Mouse (Mus musculus) cerebellum, adult 18-20 months (tissue): ENCODE measurements at regions not wholly inside any gene's neighbourhood (a gene's known extent, or its start where the extent isn't known, plus 50 kb on each side); places are given as distances from the start of the nearest gene placed in this dataset.

Experiments used
- DNase-seq, 2 experiments: peaks; one replicate each; pipeline ENCODE4 v3.0.0; 2021

DNA sequence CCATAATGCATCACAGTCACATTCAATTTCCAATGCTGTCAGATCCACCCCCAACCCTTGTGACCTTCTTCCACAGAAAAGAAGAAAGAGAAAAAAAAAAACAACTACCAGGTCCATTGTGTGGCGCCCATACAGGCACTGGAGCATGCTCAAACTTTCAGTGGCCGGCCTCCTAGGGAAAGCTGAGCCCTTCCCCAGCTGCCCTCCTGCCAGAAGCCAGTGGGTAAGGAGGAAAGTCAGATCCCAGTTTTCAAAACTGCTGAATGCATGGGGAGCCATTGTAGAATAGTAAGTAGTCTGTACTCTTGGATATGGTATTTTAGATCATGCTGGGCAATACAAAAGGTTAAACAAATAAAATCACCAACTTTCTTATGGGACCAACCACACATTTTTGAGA lies 325.5 kb upstream of the Fam241a start:
- no peak for DNase-seq

DNA sequence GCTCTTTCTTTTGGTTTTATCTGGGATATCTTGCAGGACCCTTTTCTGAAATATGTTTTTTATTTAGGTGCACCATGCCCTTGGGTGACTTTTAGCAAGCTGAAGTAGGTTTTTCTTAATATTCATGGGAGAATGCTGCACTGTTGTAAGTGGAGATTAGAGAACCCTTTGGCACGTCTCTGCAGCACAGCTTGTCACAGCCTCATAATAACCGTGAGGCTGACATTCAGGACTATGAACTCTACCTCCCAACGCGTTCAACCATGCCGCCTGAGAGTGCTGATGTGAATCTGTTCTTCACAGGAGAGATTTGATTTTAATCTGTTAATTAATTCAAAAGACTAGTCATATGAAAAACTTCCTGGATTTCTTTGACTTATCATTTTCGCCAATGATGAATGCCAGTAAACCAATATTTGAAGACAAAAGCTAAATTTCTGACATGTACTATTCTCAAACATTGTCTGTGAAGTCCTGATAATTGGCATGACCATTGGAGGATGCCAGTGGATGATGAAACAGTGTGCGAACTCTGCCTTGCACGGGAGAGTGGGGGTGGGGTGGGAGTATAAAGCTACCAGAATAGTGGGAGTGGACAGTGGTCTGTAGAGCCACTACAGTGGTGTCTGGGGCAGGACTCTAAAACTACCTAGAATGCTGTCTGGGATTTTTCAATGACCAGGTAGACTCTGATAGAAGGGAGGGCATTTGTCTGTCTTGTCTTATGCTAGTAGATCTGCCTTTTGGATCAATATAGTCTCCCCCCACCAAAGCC lies 324.8 kb upstream of the Fam241a start:
- no peak for DNase-seq

DNA sequence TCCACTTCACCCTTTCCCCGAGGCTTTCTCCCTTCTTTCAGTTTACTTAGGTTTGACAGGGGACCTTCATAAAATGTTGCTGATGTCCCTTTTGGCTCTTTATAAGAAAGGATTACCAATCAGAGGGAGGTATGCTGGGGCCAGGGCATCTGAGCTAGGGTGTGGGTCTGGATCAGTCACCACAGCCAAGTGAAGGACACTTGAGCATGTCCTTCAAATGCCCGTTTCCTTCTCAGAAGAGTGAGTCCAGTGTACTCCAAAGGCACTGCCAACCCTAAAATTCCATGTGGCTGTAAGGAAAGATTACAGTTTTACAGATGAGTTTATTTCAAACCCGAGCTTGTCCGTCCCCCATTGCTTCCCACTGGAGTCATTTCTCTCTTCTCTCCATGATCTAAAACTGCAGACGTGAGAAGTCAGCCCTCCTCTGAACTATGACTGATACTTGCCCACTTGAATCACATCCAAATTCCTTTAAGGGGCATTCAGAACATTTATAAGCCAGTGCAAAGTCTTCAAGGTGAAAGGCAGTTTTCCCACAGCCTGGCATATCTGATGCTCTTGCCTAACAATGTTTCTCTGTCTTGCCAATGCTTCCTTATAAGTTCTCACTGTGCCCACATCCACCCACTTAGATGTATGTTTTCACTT lies 321.8 kb upstream of the Fam241a start:
- no peak for DNase-seq

DNA sequence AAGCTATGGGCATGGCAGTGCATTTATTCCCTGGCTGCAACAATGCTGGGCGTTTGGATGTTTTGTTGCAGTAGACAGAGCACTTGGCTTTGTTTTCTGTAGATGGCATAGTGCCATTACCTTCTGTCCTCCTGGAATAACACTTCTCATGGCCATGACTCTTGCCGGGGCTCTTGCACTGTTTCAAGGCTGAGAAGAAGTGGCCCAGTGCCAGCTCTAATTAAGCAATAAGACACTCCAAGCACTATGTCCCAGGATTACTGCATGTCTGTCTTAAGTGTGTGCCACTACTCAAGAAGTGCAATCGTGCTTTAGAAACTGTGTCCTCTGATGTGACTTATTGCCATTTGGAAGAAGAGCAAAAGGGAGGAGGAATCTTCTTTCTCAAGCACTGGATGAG lies 316.1 kb upstream of the Fam241a start:
- peak in 1 of 2 experiments; percentile 2 for DNase-seq

DNA sequence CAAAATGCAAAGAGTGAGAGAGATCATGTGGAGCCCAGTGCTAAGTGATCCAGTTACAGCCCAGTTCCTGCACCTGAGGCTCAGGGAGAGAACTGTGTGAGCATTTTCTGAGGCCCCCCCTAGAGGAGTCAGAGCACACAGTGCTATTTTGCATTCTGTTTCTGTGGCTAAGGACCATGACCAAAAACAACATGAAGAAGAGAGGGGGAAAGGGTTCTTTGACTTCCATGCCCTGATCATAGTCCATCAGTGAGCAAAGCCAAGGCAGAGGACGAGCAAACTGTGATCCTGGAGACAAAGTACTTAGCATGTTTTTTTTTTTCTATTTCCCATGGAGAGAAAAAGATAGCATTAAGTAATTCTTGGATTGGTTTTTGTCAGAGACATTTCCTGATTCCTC lies 314.5 kb upstream of the Fam241a start:
- no peak for DNase-seq

DNA sequence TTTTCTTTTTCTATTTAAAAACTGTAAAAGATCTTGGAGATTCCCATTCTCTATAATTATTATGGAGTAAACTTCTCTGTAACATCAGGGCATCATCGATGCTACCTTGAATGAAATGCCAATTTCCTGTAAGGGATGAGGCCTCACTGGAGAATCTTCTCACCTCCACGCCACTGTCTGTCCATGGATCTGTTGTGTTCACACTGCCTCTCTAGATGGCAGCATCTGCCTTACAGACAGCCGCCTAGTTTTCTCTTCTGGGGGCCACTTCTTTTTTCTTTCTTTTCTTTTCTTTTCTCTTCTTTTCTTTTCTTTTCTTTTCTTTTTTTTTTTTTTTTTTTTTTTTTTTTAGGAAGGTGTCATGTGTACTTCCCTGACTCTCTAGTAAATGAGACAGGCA lies 310.8 kb upstream of the Fam241a start:
- DNase-seq = no peak

DNA sequence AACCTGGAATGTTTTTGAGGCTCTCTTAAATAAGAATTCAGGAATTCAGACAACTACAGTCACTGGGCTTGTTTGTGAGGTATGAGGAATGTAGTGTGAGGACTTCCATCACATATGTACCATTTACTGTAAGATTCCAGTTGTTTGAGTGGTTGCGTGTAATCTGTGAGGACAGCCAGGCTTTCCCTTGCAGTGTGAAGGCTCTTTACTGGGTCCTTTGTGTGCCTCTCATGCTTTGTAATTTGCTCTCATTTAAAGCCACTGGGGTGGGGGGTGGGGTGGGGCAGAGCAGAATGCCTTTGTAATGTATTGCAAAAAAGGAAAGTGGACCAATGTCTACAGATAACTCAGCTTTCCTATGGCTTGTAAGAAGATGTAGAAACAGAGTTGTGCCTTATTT lies 310.4 kb upstream of the Fam241a start:
- no peak for DNase-seq

DNA sequence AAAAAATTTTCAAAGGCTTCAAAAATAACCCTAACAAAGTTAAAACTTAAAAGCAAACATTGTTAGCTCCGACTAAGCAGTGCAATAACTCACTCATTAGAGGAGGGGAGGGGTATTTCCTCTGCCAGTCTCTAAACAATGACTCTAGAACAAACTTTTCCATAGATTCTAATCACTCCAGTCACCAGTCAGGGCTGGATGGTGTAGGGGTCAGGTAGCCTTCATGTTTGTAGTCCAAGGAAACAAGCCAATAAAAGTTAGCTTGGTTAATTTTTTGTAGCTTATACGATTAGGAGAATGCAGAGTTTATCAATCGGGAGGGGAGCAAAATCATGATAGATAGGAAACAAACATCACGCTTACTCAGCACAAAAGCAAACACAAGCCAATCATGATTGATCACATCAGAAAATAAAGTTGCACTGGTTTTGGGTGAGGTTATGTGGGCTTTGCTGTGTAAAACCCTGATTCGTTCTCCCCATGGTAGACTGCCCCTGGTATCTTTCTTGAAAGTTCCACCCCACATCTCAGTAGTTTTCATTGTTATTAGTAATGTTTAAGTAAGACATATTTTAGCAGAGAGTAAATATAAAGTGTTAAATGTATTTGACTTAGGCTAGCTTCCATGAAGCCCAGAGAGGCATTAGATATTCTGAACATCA lies 304.6 kb upstream of the Fam241a start:
- no peak for DNase-seq

DNA sequence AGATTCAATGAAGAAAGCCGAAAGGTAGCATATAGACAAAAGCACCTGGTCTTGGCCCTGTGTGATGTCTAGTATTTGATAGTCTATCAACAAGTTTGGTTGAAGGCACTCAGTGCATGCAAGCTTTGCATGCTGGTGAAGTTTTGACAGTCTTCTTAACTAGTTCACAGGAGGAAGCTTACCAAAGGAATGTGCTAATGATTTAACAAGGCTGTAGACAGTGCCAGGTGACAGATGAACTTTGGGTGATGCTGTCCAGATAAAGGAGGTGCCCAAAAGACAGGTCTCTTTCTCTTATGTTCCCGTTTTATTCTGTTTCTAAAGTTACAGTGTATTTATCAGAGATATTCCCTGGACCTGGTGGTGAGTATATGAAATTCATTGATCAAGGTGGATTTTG lies 303.3 kb upstream of the Fam241a start:
- DNase-seq = no peak

DNA sequence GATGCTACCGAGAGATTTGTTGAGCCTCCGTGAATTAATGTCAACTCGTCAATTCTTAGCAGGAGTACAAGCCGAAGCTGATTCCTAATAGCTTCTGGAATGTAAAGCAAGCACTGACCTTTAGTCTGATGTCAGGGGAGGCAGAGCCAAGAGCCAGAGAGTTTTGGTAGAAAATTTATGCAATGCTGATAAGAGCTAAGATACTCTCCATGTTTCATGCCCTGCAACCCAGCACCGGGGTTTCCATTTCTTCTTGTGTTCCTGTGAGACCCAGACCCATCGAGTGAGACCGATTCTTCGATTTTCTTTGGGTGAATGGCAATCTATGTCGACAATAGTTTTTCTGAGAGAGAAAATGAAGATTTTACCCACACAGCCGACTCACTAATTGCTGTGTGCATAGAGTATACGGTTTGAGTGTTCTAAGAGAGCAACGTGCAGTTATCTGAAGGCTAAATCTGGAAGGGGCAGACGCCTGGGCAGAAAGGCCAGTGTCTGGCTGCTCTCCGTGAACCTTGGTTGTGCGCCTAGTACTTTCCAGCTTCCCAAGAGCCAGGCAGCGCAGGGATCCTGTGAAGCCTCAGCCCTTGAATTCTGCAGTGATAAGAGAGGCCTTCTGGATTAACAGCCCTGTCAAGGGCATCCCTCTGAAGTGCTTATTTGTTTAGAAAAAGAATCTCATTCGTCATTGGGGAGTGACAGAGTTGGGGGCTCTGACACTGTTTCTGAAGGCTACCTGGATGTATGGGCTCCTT lies 296.1 kb upstream of the Fam241a start:
- no peak for DNase-seq

DNA sequence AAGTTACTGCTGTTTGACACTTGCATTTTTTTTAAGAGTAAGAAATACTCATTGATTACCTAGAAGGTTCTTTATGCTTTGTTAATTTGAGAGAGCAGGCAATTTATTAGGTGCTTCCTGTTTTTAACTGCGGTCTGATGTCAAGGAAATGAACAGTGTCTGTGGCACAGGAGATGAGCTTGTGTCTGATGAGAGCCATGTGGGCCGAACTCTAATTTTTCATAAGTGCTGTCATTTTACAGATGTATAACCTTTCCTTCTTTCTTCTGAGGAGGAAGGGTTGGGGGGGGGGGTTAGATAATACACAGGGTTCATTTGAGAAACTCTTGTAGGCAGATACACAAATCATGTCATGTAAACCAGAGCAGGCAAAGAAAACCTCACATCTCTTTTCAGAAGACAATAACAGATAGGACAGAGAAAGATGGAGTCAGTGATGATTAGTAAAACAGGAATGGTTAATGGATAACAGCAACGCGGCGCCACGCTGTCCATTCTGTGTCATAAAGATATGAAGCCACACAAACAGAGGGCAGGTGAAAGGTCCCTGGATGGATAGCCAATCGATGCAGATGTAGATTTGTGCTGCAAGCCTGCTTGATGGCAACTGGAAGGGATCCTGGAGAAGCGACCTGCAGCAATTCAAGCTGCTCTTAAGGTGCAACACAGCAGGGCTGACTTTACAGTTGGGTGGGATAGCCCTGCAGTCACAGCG lies 291.4 kb upstream of the Fam241a start:
- no peak for DNase-seq

DNA sequence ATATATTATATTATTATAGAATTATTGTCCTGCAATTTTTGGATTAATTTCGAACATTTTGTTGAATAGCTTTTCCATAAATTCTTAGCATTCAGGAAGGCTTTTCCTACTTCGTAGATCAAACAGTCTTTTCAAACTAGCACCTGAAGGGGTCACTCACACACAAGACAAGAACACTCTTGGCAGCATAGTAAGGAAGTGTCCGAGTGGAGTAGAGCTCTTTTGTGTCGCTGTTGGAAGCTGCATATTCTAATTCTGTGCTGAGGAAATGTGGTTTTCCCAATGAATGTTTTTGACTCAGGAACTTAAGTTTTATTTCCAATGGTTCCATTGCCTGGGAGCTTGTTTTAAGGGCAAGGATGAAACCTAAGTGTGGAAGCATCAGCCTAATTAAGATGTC lies 290.2 kb upstream of the Fam241a start:
- peak in 1 of 2 experiments; percentile 3 for DNase-seq

DNA sequence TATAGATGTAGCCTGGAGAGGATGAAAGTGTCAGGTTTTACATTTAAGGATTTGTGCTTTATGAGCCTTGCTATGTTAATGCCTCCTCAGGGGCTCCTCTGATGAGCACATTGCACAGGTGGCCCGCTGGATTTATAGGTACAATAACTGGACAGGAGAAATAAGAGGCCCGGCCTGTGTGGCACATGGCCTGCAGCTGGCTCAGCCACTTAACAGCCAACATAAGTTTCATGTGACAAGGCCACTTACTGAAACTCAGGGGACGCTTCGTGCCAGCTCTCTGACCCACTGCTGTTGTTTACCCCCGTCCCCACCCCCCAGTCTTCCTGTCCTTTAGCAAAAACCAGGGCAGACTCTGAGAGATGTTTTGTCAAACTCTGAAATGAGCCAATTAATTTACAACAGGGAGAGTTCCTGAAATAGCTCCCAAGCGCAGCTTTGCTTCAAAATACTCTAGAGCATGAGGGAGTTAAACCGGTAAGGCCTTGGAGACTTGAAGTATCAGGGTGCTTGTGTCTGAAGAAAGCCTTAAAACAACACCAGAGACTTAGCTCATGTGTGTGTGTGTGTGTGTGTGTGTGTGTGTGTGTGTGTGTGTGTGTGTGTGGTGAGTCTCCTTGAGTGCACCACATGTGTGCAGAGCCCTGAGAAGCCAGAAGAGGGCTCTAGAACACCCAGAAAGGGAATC lies 285.2 kb upstream of the Fam241a start:
- DNase-seq = no peak

DNA sequence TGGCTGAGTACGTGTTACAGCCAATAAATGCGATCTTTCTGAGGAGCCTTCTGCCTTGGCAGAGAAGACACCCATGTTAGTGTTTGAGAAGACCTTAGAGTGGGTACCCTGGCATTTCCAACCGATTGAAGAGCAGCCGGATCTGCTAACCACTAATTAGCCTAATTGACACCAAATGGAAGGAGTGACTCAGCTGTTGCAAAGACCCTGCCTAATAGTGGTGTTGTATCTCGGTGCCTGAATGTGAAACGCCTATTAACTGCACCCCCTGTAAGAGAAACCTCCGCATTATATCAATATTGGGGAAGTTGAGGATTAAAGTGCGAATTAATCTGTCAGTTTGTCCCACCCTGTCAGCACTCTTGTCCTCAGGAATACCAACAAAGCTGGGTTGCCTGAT lies 253.1 kb upstream of the Fam241a start:
- no peak for DNase-seq

DNA sequence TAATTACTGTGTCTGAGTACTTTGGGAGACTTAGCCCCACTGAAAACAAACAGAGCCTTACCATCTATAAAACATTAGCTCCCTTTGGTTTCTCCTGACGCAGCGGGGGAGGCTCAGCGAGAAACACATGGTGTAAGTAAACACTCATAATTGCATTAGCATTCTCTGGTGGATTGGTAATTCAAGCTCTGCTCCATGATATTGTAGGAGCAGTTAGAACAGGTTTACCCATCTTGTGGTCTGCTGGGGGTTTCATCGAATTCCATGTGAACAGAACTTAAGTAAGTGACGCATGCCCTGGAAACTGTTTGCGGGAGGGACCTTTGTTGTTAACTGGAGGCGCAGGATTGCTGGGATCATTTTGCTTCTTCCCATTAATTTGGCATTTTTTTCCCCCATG lies 249.2 kb upstream of the Fam241a start:
- no peak for DNase-seq

DNA sequence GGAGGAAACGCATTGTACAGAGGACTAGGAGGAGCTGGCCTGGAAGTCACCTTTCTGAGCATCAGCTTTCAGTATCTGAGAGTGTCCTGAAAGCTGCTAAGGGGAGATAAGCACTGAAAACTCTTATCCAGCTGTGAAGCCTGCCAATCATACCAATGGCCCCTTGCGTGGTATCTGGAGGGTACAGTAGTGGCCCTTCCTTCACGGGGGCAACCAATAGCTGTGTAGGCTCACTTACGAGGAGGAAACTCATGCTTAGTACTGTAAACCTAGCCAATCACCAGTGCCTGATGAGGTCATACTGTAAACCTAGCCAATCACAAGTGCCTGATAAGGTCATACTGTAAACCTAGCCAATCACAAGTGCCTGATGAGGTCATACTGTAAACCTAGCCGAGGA lies 231.7 kb upstream of the Fam241a start:
- DNase-seq = no peak

DNA sequence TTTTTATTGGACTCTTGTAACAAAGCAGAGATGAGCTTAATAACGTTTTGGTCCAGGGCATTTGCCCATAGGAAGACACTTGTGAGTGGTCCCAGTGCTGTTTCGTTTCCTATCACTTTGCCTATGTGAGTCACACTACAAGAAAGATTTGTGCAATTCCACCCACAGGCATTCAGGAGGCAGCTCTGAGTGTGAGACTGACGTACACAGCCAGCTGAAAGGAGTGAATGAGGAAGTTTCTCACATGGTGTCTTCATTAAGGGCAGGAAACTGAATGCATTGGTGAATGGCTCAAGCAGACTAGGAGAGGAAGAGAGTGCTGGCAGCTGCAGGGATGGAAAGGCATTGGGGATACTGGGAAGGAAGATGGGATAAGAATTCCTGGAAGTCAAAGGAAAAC lies 230.5 kb upstream of the Fam241a start:
- DNase-seq = no peak

DNA sequence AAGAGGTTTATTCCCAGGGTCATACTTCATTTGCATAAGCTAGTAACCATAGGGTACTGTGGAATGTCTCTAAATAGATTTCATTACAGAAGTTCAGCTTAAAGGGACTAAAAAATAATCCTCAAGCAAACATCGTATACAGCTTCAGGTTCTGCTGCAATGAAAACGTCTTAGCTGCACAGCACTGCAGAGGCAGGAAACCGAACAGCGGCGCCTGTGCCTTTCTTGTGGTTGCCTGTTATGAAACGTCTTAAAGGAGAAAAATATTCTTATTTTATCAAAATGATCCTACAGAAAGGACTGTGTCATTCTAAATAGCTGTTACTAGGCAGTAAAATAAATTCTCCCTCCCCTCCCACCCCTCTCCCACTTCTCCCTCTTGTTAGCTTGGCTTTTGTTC lies 226.0 kb upstream of the Fam241a start:
- DNase-seq = no peak

DNA sequence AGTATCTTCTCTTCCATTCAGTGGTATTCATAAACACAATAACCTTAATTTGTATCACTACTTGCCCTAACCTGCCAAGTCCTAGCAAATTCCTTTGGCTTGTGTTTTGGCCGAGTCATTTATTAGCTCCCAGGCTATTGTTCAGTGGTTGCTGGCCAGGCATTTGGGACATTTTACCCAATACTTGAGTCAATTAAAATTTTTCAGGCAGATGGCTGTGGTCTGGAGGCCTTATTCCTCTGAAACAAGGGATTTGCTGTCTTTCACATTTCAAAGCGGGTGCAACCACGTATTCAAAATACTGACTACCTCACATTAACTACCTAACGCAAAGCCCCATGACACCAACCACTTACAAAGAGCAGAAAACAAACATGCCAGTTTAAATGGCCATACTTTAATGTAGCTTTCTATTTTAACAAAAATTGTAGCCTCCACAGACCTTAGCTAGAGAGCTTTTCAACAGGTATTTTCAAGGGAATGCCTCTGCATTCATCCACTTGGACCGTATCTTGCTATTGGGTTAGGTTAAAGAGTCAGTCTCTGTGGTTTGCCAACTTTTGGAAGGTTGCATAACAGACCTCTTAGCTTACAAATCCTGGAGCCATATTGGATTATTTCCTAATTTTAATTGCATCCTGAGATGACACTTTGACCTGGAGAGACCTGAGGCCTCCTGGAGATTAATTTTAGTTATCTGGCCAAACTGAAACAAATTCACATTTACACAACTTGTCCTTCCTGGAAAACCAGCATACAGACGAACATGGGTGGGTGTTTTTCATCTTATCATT lies 224.7 kb upstream of the Fam241a start:
- no peak for DNase-seq

DNA sequence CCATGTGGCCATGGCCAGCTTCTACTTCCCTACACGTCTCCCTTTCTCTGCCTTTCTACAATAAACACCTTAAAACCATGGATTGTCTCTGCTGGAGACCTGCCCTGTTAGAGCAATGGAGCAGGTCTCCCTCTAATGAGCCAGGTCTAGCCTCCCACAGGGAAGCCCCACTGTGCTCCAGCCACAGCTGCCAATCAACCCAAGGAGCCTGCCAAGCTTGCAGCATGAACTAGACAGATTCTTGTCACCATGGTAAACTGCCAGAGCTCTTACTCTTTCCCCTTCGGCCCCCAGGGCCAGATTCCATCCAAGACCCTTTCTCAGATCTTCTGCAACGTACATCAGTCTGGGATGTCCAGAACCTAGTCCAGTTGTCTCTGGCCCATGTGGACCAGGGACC lies 217.1 kb upstream of the Fam241a start:
- DNase-seq = no peak

DNA sequence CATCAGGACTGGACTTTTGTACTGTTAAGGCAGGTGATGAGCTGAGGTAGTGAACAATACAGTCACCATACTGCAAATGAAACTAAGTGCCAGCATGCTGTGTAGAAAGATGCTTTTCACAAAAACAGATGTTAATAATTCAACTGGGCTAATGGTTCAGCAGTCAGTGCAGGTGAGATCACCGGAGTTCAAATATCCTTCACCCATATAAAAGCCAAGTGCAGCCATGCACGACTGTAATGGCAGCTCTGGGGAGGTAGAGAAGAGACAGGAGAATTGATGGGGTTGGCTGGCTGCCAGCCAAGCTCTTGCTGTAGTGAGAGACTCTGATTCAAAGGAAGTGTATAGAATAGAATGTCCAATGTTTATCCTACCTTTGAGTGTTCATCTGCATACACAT lies 214.3 kb upstream of the Fam241a start:
- no peak for DNase-seq
